Mouse (Mus musculus) MEL (cell line): ENCODE results near the gene Erv3. TPM values are rescaled to one million over a fixed set of nuclear protein-coding genes. Genes with fewer than 3 reads are reported as not detected.

Experiments
- DNase-seq: peaks from one replicate; pipeline ENCODE4 v3.0.0; 2011; ENCODE audit warnings: low read depth, low spot score
- H3K27ac ChIP-seq: 2 replicates; pipeline ENCODE4 v1.5.1; 2012; ENCODE audit warnings: low read depth, mild to moderate bottlenecking, control low read depth, low read length, moderate library complexity; ENCODE audit not compliant: control insufficient read depth
- H3K27me3 ChIP-seq, 2 experiments: fragments of 150-350 bp in 1 of 2; sonication (generic) in 1 of 2; 2 replicates each; pipeline ENCODE4 v1.6.1; 2012; ENCODE audit warnings: low read length in 2 of 2, mild to moderate bottlenecking in 2 of 2, improper control_type of control experiment in 1 of 2, moderate library complexity in 1 of 2; ENCODE audit not compliant: insufficient read depth in 2 of 2, control insufficient read depth in 1 of 2
- H3K36me3 ChIP-seq, 2 experiments: 2 replicates each; pipeline ENCODE4 v1.6.1; 2012 to 2014; ENCODE audit warnings: low read length in 2 of 2, improper control_type of control experiment in 1 of 2, inconsistent platforms in 1 of 2, mild to moderate bottlenecking in 1 of 2; ENCODE audit not compliant: insufficient read depth in 2 of 2, control insufficient read depth in 1 of 2
- H3K4me1 ChIP-seq, 2 experiments: fragments of 150-350 bp in 1 of 2; sonication (generic) in 1 of 2; 2 replicates each; pipeline ENCODE4 v1.6.1; 2012; ENCODE audit warnings: low read length in 2 of 2, improper control_type of control experiment in 1 of 2, mild to moderate bottlenecking in 1 of 2; ENCODE audit not compliant: insufficient read depth in 2 of 2, control insufficient read depth in 1 of 2
- H3K4me3 ChIP-seq, 2 experiments: fragments of 150-350 bp in 1 of 2; sonication (generic) in 1 of 2; 2 replicates each; pipeline ENCODE4 v1.5.1; 2012; ENCODE audit warnings: low read depth in 2 of 2, low read length in 2 of 2, mild to moderate bottlenecking in 2 of 2, moderate library complexity in 2 of 2, control low read depth in 1 of 2, improper control_type of control experiment in 1 of 2; ENCODE audit not compliant: control insufficient read depth in 1 of 2, insufficient read depth in 1 of 2
- H3K79me2 ChIP-seq: 2 replicates; pipeline ENCODE4 v1.6.1; 2012; ENCODE audit warnings: mild to moderate bottlenecking, low read length, moderate library complexity; ENCODE audit not compliant: control insufficient read depth, poor library complexity, insufficient read depth
- H3K9ac ChIP-seq: 2 replicates; pipeline ENCODE4 v1.6.1; 2012; ENCODE audit warnings: low read depth, mild to moderate bottlenecking, control low read depth, low read length, moderate library complexity; ENCODE audit not compliant: control insufficient read depth, poor library complexity, severe bottlenecking
- H3K9me3 ChIP-seq: fragments of 150-350 bp; sonication (generic); replicated peaks from 2 replicates; pipeline ENCODE4 v1.6.1; 2012; ENCODE audit warnings: mild to moderate bottlenecking, low read length, improper control_type of control experiment, moderate library complexity; ENCODE audit not compliant: insufficient read depth
- BHLHE40 ChIP-seq: IDR thresholded peaks from 2 replicates; pipeline ENCODE4 v1.6.1; 2012; ENCODE audit warnings: low read depth, mild to moderate bottlenecking, inconsistent platforms, low read length, improper control_type of control experiment, borderline replicate concordance
- CHD1 ChIP-seq: IDR thresholded peaks from 2 replicates; pipeline ENCODE4 v1.6.1; 2012; ENCODE audit warnings: low read depth, mild to moderate bottlenecking, inconsistent platforms, low read length, improper control_type of control experiment
- CTCF ChIP-seq, 3 experiments: IDR thresholded peaks in 2 of 3; conservative IDR thresholded peaks in 1 of 3; 2 replicates each; pipeline ENCODE4 v1.5.1; 2011 to 2012; ENCODE audit warnings: low read length in 3 of 3, low read depth in 2 of 3, mild to moderate bottlenecking in 2 of 3, improper control_type of control experiment in 1 of 3, inconsistent platforms in 1 of 3, mixed read lengths in 1 of 3, moderate library complexity in 1 of 3; ENCODE audit not compliant: control insufficient read depth in 1 of 3, insufficient read depth in 1 of 3, poor library complexity in 1 of 3, severe bottlenecking in 1 of 3
- GATA1 ChIP-seq: IDR thresholded peaks from 2 replicates; pipeline ENCODE4 v1.6.1; 2011; ENCODE audit warnings: low read depth, low read length, improper control_type of control experiment
- MAX ChIP-seq: IDR thresholded peaks from 2 replicates; pipeline ENCODE4 v1.6.1; 2011; ENCODE audit warnings: low read length, improper control_type of control experiment
- MXI1 ChIP-seq: IDR thresholded peaks from 2 replicates; pipeline ENCODE4 v1.6.1; 2011; ENCODE audit warnings: mild to moderate bottlenecking, low read depth, low read length, improper control_type of control experiment
- MYC ChIP-seq: IDR thresholded peaks from 2 replicates; pipeline ENCODE4 v1.6.1; 2011; ENCODE audit warnings: low read depth, mild to moderate bottlenecking, low read length, improper control_type of control experiment, moderate library complexity
- POLR2AphosphoS2 ChIP-seq: IDR thresholded peaks from 2 replicates; pipeline ENCODE4 v1.6.1; 2011; ENCODE audit warnings: low read length, improper control_type of control experiment
- POLR2AphosphoS5 ChIP-seq: IDR thresholded peaks from 2 replicates; pipeline ENCODE4 v1.6.1; 2012; ENCODE audit warnings: low read depth, borderline replicate concordance, mild to moderate bottlenecking, inconsistent platforms, low read length, moderate library complexity, mixed read lengths
- RAD21 ChIP-seq: IDR thresholded peaks from 2 replicates; pipeline ENCODE4 v1.6.1; 2011; ENCODE audit warnings: mild to moderate bottlenecking, low read depth, low read length, improper control_type of control experiment
- SMC3 ChIP-seq: IDR thresholded peaks from 2 replicates; pipeline ENCODE4 v1.6.1; 2011; ENCODE audit warnings: low read depth, low read length, improper control_type of control experiment
- TBP ChIP-seq: IDR thresholded peaks from 2 replicates; pipeline ENCODE4 v1.8.0; 2011; ENCODE audit warnings: low read depth, low read length, improper control_type of control experiment
- USF1 ChIP-seq: IDR thresholded peaks from 2 replicates; pipeline ENCODE4 v1.6.1; 2014; ENCODE audit warnings: low read depth, mild to moderate bottlenecking, inconsistent platforms, low read length, improper control_type of control experiment, moderate library complexity
- ZC3H11A ChIP-seq: IDR thresholded peaks from 2 replicates; pipeline ENCODE4 v1.6.1; 2012; ENCODE audit warnings: low read depth, mild to moderate bottlenecking, inconsistent platforms, low read length, improper control_type of control experiment
- ZMIZ1 ChIP-seq: IDR thresholded peaks from 2 replicates; pipeline ENCODE4 v1.6.1; 2012; ENCODE audit warnings: low read depth, mild to moderate bottlenecking, inconsistent platforms, low read length, improper control_type of control experiment, moderate library complexity
- polyA plus RNA-seq, 2 experiments: library from polyadenylated mRNA; stranded (reverse) in 1 of 2; unstranded in 1 of 2; fragments of >175 nt in 1 of 2; fragments of >200 nt in 1 of 2; gene quantifications; 2 replicates each; pipeline versions ENCODE4 v1.2.1 to v1.2.4; 2012; ENCODE audit warnings: low replicate concordance in 2 of 2, low read depth in 1 of 2; ENCODE audit not compliant: insufficient read length in 2 of 2, insufficient read depth in 1 of 2, missing spikeins in 1 of 2
- total RNA-seq: library from RNA; depleted of rRNA; stranded (reverse); fragments of 300-350 nt; gene quantifications from 2 replicates; pipeline ENCODE4 v1.2.3, GENCODE M21; 2012

Erv3 gene
- total and polyA plus RNA-seq, 3 experiments: 0.36 to 0.62 TPM; not detected in 1

DNA sequence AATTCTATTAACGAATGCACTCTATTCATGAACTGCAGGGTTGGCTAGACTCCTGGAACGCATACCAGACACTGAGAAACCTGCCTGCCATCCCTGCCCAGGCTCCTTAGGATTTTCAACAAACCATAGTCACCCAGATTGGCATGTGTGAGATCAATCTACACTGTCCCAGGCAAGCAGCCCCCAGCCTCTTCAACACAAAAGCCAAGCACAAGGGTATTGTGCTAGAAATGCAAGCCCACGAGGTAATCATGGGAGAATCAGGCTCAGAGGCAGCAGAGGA is 37.9 kb downstream of the Erv3 start:
- Histone ChIP-seq H3K4me1 (peaks cover 10 to 15% of the 10 kb centered on the region in 2 experiments), H3K36me3 (peaks cover 0 to 5% of the 10 kb centered on the region in 2 experiments; a peak in 2 of 4 replicates), H3K27me3 (peaks cover 0 to 1% of the 10 kb centered on the region in 2 experiments; a peak in 1 of 4 replicates), H3K4me3 (no peak overlapping the region), H3K27ac (no peak overlapping the region), H3K9me3 (no peaks in the 10 kb centered on the region), H3K79me2 (no peaks in the 10 kb centered on the region), H3K9ac (no peak overlapping the region)
- no peak for TF ChIP-seq CHD1
- TF ChIP-seq ZMIZ1: no peak
- TF ChIP-seq GATA1: no peak
- DNase-seq: no peak

DNA sequence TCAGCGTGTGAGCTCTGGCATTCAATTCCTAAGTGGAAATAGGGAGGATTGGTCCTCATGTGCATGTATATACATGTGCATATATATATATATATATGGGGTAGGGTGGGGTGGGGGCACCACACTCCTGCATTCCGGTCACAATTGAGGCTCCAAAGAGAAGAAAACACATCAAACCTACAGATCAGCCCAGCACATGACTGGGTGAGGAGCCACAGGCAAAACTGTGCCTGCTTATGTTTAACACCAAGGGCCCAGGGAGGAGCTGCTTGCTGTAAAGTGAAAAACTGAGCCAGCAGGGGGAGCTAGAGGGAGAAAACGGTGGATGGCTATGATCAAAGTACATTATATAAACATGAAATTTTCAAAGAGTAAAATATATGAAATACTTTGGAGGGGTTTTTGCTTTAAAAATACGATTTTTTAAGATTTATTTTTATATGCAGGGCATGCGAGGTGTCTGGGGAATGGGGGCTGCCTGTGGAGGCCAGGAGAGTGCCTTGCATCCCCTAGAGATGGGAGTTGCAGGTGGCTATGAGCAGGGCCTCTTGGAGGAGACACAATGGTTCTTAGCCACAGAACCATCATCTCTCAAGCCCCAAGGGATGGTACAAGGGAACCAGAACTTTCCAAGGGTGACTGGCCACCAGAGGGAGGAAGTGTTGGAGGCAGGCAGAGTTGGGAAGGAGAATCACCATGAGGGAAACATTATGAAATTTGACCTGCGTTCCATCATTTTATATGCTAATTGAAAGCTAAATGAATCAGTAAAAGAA is 38.4 kb downstream of the Erv3 start:
- TF ChIP-seq MAX: no peak
- no peak for TF ChIP-seq CHD1
- peak; percentile 42; the same call in 1 of the 2 replicates for TF ChIP-seq BHLHE40
- no peak for TF ChIP-seq MYC
- TF ChIP-seq TBP: no peak
- peak; percentile 51 to 87 (median 64) for TF ChIP-seq CTCF (IDR thresholded peaks at IDR 0.05 in 2 of 3, conservative IDR thresholded peaks at IDR 0.05 in 1 of 3; ENCODE audit: control insufficient read depth in 1 of 3, insufficient read depth in 1 of 3, low read depth in 2 of 3, low read length in 3 of 3, poor library complexity in 1 of 3, severe bottlenecking in 1 of 3)
- 0 out of 2 replicates have a peak, but pooled peaks have one; percentile 4 for TF ChIP-seq GATA1
- peak; percentile 83 for TF ChIP-seq ZC3H11A
- TF ChIP-seq POLR2AphosphoS2: no peak
- peak; percentile 94 for TF ChIP-seq SMC3
- TF ChIP-seq POLR2AphosphoS5: no peak
- TF ChIP-seq RAD21: peak; percentile 70
- TF ChIP-seq MXI1: peak; percentile 55; the same call in 1 of the 2 replicates
- 0 out of 2 replicates have a peak, but pooled peaks have one; percentile 20 for TF ChIP-seq USF1
- H3K9ac ChIP-seq: no peak overlapping the region
- H3K4me1 ChIP-seq: peaks cover 9% of the 10 kb centered on the region in 2 experiments
- H3K79me2 ChIP-seq: no peaks in the 10 kb centered on the region
- H3K4me3 ChIP-seq: no peak overlapping the region
- peaks cover 0 to 1% of the 10 kb centered on the region in 2 experiments; a peak in 1 of 4 replicates for H3K27me3 ChIP-seq
- peaks cover 0 to 5% of the 10 kb centered on the region in 2 experiments; a peak in 2 of 4 replicates for H3K36me3 ChIP-seq
- H3K9me3 ChIP-seq: no peaks in the 10 kb centered on the region
- no peak overlapping the region for H3K27ac ChIP-seq
- DNase-seq: peak; percentile 91
